Mouse (Mus musculus) fibroblast of lung, adult 2 months (primary cell): ENCODE results near the gene Pgls.

ENCODE experiments used
- DNase-seq: peaks from one replicate; pipeline ENCODE4 v3.0.0-alpha.2; 2011; ENCODE audit warnings: low read depth

The Pgls gene

DNA sequence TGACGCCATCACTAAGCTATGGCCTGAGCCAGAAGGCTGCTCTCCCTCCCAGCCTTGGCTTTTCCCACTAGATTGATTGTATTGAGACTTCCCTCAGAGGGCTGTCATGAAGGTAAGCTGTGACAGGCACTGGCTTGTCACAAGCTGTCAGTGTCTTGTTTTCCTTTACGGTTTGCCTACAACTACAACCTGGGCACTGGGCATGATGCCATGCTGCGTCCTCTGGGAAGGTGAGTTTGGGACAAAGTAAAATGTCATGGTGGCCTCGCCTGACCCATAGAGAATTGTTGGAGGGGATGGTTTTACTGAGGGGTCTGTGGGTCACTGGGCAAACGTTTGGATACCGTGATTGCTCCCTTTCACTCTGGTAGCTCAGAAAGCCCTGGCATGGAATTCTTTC is 46.3 kb downstream of the Pgls start:
- no peak for DNase-seq

DNA sequence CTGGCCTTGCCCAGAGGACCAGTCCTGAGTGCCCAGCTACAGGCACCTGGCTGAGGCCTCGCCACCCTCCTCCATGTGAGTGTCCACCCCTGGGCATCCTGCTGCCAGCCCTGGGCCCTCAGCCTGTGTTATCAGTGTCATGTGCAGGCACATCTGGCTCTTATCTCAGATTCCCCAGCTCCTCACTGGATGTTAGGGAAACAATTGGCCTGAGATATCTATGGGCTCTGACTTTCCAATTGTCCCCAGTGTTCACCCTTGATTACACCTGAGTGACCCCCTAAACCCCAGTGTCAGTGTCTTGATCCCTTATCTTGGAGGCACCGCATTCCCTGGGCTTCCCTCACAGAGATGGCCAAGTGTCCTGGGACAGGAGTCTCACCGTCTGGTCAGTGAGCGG is 47.3 kb downstream of the Pgls start:
- no peak for DNase-seq

DNA sequence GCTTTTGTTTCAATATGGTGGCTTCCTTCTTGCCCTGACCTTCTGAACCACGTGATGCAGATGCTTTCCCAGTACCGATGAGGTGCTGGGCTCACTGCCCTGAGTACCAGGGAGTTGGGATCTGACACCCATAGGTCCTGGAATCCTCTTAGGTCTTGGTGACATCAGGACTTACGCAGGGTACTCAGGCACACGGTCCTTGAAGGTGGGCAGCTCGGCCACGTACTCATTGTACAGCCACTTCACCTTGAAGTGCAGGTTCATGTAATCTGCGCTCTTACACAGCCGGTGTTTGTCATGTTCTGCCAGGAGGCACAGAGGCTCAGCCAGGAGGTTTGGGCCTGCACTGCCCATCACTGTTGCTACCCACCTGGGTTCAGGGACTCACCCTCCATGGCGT is 53.5 kb downstream of the Pgls start:
- DNase-seq, result no peak
